Mouse (Mus musculus) B cell, adult 2 months (primary cell): ENCODE measurements around the gene U2surp.

Experiments
- DNase-seq, 2 experiments: peaks; one replicate each; pipeline ENCODE4 v3.0.0; 2022

Gene U2surp

GRCm38 (mm10) chr9:95451931-95452330 lies 59.9 kb downstream of the U2surp start:
- no peak for DNase-seq

- no peak for DNase-seq
Observed at GRCm38 (mm10) chr9:95450586-95450985, 61.2 kb downstream of the U2surp start.

- DNase-seq = no peak
Observed at GRCm38 (mm10) chr9:95442321-95442731, 69.5 kb downstream of the U2surp start.

DNA sequence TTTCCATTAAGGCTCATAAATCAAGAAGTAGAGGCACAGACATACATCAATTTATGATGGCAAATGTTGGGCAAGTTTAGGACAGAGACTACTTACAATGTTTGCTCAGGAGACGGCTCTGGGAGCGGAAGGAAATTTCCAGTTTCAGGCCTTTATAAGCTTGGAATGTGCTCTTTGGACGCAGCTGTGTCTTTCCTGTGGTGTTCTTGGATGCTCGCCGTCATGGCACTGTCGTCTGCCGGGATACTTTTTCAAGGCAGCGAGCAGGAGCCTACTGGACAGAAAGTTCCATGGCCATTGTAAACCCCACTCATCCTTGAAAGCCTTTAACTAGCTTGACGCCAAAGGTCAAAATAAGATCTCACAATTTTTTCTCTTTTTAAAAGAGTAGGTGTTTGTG lies 73.9 kb downstream of the U2surp start:
- DNase-seq = no peak

DNA sequence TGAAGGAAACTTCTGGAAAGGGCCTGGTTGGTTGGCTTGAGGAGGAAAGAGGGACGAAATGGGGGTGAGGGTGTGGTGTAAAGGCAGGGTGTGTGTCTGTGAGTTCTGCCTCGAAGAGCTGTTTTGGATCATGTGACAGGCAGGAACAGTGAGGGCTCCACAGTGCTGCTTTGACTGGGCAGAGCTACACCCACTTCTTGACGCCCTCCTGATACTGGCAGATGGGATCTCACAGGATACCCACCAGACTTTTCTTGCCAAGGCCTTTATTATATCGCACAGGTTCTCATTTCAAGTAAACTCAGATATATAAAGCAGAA lies 75.5 kb downstream of the U2surp start:
- no peak for DNase-seq

DNA sequence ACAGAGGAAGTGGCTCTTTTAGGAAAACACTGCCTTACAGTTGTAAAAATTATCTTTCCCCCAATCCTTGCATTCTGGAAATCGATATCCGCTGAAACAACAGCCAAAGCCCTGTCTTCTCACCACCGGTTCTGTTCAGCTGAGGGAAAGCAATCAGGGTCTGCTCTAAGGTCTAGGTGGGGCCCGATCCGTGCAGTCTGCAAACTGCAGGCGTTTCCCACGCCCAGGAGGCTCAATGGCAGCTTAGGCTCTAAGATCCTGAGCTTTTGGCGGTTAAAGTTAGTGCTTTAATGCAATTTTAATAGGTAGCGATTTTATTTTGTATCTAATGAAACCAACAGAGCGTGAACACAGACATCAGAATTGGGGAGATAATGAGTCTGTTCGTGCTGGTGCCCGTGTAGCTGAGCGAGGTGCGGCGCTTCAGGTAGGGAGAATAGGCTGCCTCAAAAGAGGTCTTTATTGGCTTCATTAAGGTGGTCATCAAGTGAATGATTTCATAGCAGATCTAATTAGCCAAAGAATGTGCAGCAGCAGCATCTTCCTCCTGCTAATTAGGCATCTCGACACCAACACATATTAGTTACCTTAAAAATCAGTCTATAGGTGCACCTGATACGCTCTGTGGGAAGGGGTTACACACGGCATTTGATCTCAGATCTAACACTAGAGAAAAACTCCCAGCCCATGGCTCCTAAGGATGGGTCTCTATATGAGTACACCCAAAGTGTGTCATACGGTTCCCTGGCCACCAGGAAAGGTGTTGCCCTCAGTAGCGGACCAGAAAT lies 76.1 kb downstream of the U2surp start:
- DNase-seq = no peak

DNA sequence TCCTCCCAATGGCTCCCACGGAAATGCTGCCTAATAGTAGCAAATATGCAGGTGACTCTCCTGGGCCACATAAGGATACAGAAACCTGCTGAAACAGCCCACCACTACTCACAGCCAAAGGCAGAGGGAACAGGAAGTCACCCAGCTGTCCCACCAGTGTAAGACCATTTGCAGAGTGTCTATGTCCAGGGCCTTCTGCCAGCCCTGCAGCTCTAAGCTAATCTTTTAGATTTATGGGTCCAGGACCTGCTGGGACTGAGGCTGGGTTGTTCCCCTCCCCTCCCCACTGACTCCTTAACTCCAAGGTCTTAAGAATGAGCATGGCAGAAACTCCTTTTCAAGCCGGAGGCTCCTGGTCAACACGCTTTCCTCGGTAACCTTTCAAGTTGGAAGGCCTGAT lies 83.5 kb downstream of the U2surp start:
- DNase-seq = no peak

DNA sequence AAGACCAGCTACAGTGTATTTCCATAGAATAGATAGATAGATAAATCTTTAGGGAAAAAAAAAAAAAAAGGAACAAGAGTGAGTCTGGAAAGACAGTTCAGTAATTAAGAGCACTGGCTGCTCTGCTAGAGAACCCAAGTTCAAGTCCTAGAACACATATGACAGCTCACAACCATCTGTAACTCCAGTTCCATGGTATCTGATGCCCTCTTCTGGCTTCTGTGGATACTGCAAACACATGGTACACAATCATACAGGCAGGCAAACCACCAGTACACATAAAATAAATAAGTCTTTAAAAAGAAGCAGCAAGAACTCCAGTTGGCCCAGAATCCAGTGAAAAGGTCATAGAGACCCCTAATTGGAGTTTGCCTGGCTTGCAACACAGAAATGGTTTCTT lies 97.9 kb downstream of the U2surp start:
- no peak for DNase-seq

GRCm38 (mm10) chr9:95412047-95412446 lies 99.7 kb downstream of the U2surp start:
- no peak for DNase-seq

- no peak for DNase-seq
Observed at GRCm38 (mm10) chr9:95407586-95408220, 104.1 kb downstream of the U2surp start.
